Mouse (Mus musculus) MEL (cell line): ENCODE measurements around the gene Unc13c.

Experiments
- CTCF ChIP-seq, 3 experiments: IDR thresholded peaks in 2 of 3; conservative IDR thresholded peaks in 1 of 3; 2 replicates each; pipeline ENCODE4 v1.5.1; 2011 to 2012; ENCODE audit warnings: low read length in 3 of 3, low read depth in 2 of 3, mild to moderate bottlenecking in 2 of 3, improper control_type of control experiment in 1 of 3, inconsistent platforms in 1 of 3, mixed read lengths in 1 of 3, moderate library complexity in 1 of 3; ENCODE audit not compliant: control insufficient read depth in 1 of 3, insufficient read depth in 1 of 3, poor library complexity in 1 of 3, severe bottlenecking in 1 of 3
- EP300 ChIP-seq, 2 experiments: IDR thresholded peaks; 2 replicates each; pipeline ENCODE4 v1.6.1; 2011; ENCODE audit warnings: improper control_type of control experiment in 2 of 2, low read length in 2 of 2, low read depth in 1 of 2, mild to moderate bottlenecking in 1 of 2
- GATA1 ChIP-seq: IDR thresholded peaks from 2 replicates; pipeline ENCODE4 v1.6.1; 2011; ENCODE audit warnings: low read depth, low read length, improper control_type of control experiment
- MAX ChIP-seq: IDR thresholded peaks from 2 replicates; pipeline ENCODE4 v1.6.1; 2011; ENCODE audit warnings: low read length, improper control_type of control experiment
- POLR2A ChIP-seq, 2 experiments: IDR thresholded peaks; 2 replicates each; pipeline ENCODE4 v1.6.1; 2011 to 2012; ENCODE audit warnings: low read length in 2 of 2, mild to moderate bottlenecking in 2 of 2, control low read depth in 1 of 2, improper control_type of control experiment in 1 of 2, low read depth in 1 of 2, moderate library complexity in 1 of 2; ENCODE audit not compliant: control insufficient read depth in 1 of 2, insufficient read depth in 1 of 2, poor library complexity in 1 of 2
- SMC3 ChIP-seq: IDR thresholded peaks from 2 replicates; pipeline ENCODE4 v1.6.1; 2011; ENCODE audit warnings: low read depth, low read length, improper control_type of control experiment
- TCF12 ChIP-seq: IDR thresholded peaks from 2 replicates; pipeline ENCODE4 v1.6.1; 2014; ENCODE audit warnings: low read depth, mild to moderate bottlenecking, inconsistent platforms, low read length, improper control_type of control experiment, moderate library complexity
- UBTF ChIP-seq: IDR thresholded peaks from 2 replicates; pipeline ENCODE4 v1.6.1; 2012; ENCODE audit warnings: low read depth, mild to moderate bottlenecking, inconsistent platforms, low read length, improper control_type of control experiment, moderate library complexity, borderline replicate concordance; ENCODE audit not compliant: insufficient read depth

GRCm38 (mm10) chr9:73649088-73649487, 319.7 kb downstream of the Unc13c start:
- TF ChIP-seq MAX (no peak), EP300 (IDR thresholded peaks at IDR 0.05; ENCODE audit: low read depth in 1 of 2, low read length in 2 of 2) (no peak), TCF12 (no peak), POLR2A (IDR thresholded peaks at IDR 0.05; ENCODE audit: control insufficient read depth in 1 of 2, insufficient read depth in 1 of 2, low read depth in 1 of 2, low read length in 2 of 2, poor library complexity in 1 of 2) (no peak), CTCF (IDR thresholded peaks at IDR 0.05 in 2 of 3, conservative IDR thresholded peaks at IDR 0.05 in 1 of 3; ENCODE audit: control insufficient read depth in 1 of 3, insufficient read depth in 1 of 3, low read depth in 2 of 3, low read length in 3 of 3, poor library complexity in 1 of 3, severe bottlenecking in 1 of 3) (no peak), UBTF (no peak), SMC3 (no peak), GATA1 (no peak)
